Mouse (Mus musculus): Measurements from ENCODE around the gene Ddx54. TPM values are rescaled to one million over a fixed set of nuclear protein-coding genes. Genes with fewer than 3 reads are reported as not detected.
A peak's percentile ranks its signal among the peaks of the same experiment; 100 is the strongest.

Ddx54 gene
- polyA plus RNA-seq, 1 experiment from 2014 or later, result 27.1 TPM

- Histone ChIP-seq H3K36me3 (ENCODE audit: control insufficient read depth, insufficient read depth, low read length) (no peaks in the 10 kb centered on the region), H3K27me3 (ENCODE audit: control insufficient read depth, insufficient read depth, low read length) (no peaks in the 10 kb centered on the region), H3K4me2 (replicated peaks; ENCODE audit: low read depth, low read length) (no peak overlapping the region), H3K4me1 (ENCODE audit: control insufficient read depth, insufficient read depth, low read length) (peaks cover 75% of the 10 kb centered on the region), H3K27ac (ENCODE audit: low read length) (peak overlapping the region; percentile 70), H3K9ac (replicated peaks; ENCODE audit: low read depth, low read length) (no peak overlapping the region), H3K9me3 (ENCODE audit: control insufficient read depth, low read depth, low read length) (no peaks in the 10 kb centered on the region), H3K4me3 (ENCODE audit: low read depth, low read length) (no peak overlapping the region)
- no peak for ATAC-seq (ENCODE audit: insufficient number of reproducible peaks, insufficient read depth, low FRiP score, low read depth)
- WGBS, result 48% methylated on average over 9 of the region's 9 CpGs
Measured at GRCm38 (mm10) chr5:120568336-120568768, 44.2 kb upstream of the Ddx54 start.

GRCm38 (mm10) chr5:120568964-120569363 lies 43.6 kb upstream of the Ddx54 start:
- Histone ChIP-seq H3K4me2 (replicated peaks; ENCODE audit: low read depth, low read length) (no peak overlapping the region), H3K4me1 (ENCODE audit: control insufficient read depth, insufficient read depth, low read length) (peaks cover 71% of the 10 kb centered on the region), H3K4me3 (ENCODE audit: low read depth, low read length) (no peak overlapping the region), H3K27me3 (ENCODE audit: control insufficient read depth, insufficient read depth, low read length) (no peaks in the 10 kb centered on the region), H3K9me3 (ENCODE audit: control insufficient read depth, low read depth, low read length) (no peaks in the 10 kb centered on the region), H3K36me3 (ENCODE audit: control insufficient read depth, insufficient read depth, low read length) (no peaks in the 10 kb centered on the region), H3K9ac (replicated peaks; ENCODE audit: low read depth, low read length) (no peak overlapping the region), H3K27ac (ENCODE audit: low read length) (peak overlapping the region; percentile 70; the same call in 1 of the 2 replicates)
- ATAC-seq (ENCODE audit: insufficient number of reproducible peaks, insufficient read depth, low FRiP score, low read depth), result no peak
- 77% methylated on average over 4 of the region's 4 CpGs for WGBS

DNA sequence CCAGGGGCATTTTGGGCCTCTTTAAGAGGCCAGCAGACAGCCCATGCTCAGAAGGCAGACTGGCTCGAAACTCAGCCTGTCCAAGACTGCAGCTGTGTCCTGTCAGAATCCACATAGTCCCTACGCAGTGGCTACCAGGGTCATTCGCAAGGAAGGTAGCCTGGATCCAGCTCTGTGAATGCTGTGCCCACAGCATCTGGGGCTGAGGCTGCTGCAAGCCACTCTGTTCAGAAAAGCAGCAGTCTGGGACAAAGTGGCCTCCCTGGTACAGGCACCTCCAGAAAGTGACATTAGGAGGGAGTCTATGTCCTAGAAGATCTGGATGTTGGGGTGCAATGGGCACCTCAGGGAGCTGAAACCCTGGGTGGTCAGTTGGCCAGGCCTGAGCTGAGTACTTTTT lies 42.7 kb upstream of the Ddx54 start:
- H3K9me3 ChIP-seq (ENCODE audit: control insufficient read depth, low read depth, low read length), result no peaks in the 10 kb centered on the region
- H3K27ac ChIP-seq (ENCODE audit: low read length), result no peak overlapping the region
- H3K36me3 ChIP-seq (ENCODE audit: control insufficient read depth, insufficient read depth, low read length), result no peaks in the 10 kb centered on the region
- H3K4me2 ChIP-seq (replicated peaks; ENCODE audit: low read depth, low read length), result no peak overlapping the region
- peaks cover 64% of the 10 kb centered on the region for H3K4me1 ChIP-seq (ENCODE audit: control insufficient read depth, insufficient read depth, low read length)
- H3K4me3 ChIP-seq (ENCODE audit: low read depth, low read length), result no peak overlapping the region
- no peak for ATAC-seq (ENCODE audit: insufficient number of reproducible peaks, insufficient read depth, low FRiP score, low read depth)
- WGBS, result 62% methylated on average over 3 of the region's 3 CpGs
- H3K27me3 ChIP-seq (ENCODE audit: control insufficient read depth, insufficient read depth, low read length), result no peaks in the 10 kb centered on the region
- H3K9ac ChIP-seq (replicated peaks; ENCODE audit: low read depth, low read length), result no peak overlapping the region

GRCm38 (mm10) chr5:120570289-120570897 lies 42.1 kb upstream of the Ddx54 start:
- no peaks in the 10 kb centered on the region for H3K27me3 ChIP-seq (ENCODE audit: control insufficient read depth, insufficient read depth, low read length)
- H3K4me1 ChIP-seq (ENCODE audit: control insufficient read depth, insufficient read depth, low read length), result peaks cover 58% of the 10 kb centered on the region
- no peaks in the 10 kb centered on the region for H3K9me3 ChIP-seq (ENCODE audit: control insufficient read depth, low read depth, low read length)
- ATAC-seq (ENCODE audit: insufficient number of reproducible peaks, insufficient read depth, low FRiP score, low read depth), result no peak
- H3K9ac ChIP-seq (replicated peaks; ENCODE audit: low read depth, low read length), result no peak overlapping the region
- H3K36me3 ChIP-seq (ENCODE audit: control insufficient read depth, insufficient read depth, low read length), result no peaks in the 10 kb centered on the region
- no peak overlapping the region for H3K4me2 ChIP-seq (replicated peaks; ENCODE audit: low read depth, low read length)
- no peak overlapping the region for H3K4me3 ChIP-seq (ENCODE audit: low read depth, low read length)
- 79% methylated on average over 11 of the region's 11 CpGs for WGBS
- 0 out of 2 replicates have a peak overlapping the region, but pooled peaks have one; percentile 45 for H3K27ac ChIP-seq (ENCODE audit: low read length)

DNA sequence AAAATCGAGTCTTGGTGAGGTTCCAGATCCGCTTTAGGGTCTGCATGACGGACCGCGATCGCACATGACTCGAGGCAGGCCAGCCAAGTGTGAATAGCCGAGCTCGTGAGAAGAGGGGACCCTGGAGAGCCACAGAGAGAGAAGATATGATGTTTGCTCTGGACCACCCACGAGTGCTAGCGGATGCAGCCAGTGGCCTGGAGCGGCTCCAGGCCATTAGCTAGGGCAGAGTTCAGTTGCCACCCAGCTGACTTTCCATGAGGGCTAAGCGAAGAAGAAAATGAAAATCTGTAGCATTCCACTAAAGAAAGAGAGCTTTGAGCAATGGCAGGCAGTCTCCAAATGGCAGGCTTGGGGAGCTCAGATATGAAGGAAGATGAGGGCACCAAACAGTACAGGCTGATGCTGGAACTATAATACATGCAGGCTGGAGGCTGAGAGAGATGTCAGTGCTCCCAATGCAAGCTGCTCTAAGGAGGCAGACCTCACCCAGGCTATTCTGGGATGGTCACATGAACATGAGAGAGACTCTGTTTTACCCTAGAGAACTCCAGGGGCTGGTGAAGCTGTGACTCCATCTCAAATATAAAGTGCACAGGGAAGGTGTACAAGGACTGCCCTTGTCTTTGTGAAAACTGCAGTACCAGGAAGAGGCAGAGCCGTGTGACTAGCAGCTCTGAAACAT lies 41.3 kb upstream of the Ddx54 start:
- Histone ChIP-seq H3K4me2 (replicated peaks; ENCODE audit: low read depth, low read length) (no peak overlapping the region), H3K27ac (ENCODE audit: low read length) (peak overlapping the region; percentile 48; the same call in 1 of the 2 replicates), H3K27me3 (ENCODE audit: control insufficient read depth, insufficient read depth, low read length) (no peaks in the 10 kb centered on the region), H3K9me3 (ENCODE audit: control insufficient read depth, low read depth, low read length) (no peaks in the 10 kb centered on the region), H3K36me3 (ENCODE audit: control insufficient read depth, insufficient read depth, low read length) (no peaks in the 10 kb centered on the region), H3K4me3 (ENCODE audit: low read depth, low read length) (no peak overlapping the region), H3K4me1 (ENCODE audit: control insufficient read depth, insufficient read depth, low read length) (peaks cover 50% of the 10 kb centered on the region), H3K9ac (replicated peaks; ENCODE audit: low read depth, low read length) (no peak overlapping the region)
- no peak for ATAC-seq (ENCODE audit: insufficient number of reproducible peaks, insufficient read depth, low FRiP score, low read depth)
- WGBS, result 48% methylated on average over 14 of the region's 14 CpGs

GRCm38 (mm10) chr5:120574469-120575063 lies 38.0 kb upstream of the Ddx54 start:
- 70% methylated on average over 10 of the region's 10 CpGs for WGBS
- Histone ChIP-seq H3K27me3 (ENCODE audit: control insufficient read depth, insufficient read depth, low read length) (no peaks in the 10 kb centered on the region), H3K4me1 (ENCODE audit: control insufficient read depth, insufficient read depth, low read length) (peaks cover 41% of the 10 kb centered on the region), H3K4me2 (replicated peaks; ENCODE audit: low read depth, low read length) (no peak overlapping the region), H3K4me3 (ENCODE audit: low read depth, low read length) (no peak overlapping the region), H3K27ac (ENCODE audit: low read length) (no peak overlapping the region), H3K36me3 (ENCODE audit: control insufficient read depth, insufficient read depth, low read length) (no peaks in the 10 kb centered on the region), H3K9me3 (ENCODE audit: control insufficient read depth, low read depth, low read length) (no peaks in the 10 kb centered on the region), H3K9ac (replicated peaks; ENCODE audit: low read depth, low read length) (no peak overlapping the region)
- ATAC-seq (ENCODE audit: insufficient number of reproducible peaks, insufficient read depth, low FRiP score, low read depth), result no peak

DNA sequence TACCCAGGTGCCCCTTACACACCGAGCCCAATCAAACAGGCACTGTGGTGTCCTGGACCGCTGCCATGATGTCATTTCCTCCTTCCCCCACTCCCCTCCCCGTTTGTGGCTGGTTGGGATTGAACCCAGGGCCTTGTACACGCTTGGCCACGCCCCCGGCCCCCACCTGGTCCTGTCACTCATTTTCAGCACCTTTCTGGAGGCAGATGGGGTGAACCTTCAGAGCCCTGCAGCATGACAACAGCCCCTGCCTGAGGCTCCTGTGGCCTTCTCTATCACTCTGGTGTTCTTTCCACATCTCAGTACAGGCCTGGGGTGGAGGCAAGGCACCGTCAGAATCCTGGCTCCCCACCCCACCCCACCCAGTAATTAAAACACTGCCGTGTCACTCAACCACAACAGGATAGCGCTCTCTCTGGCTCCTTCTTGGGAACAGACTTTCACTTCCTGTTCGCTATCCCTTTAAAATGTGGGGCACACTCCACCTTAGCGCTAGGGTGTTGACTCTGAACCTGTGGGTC lies 35.7 kb upstream of the Ddx54 start:
- no peak overlapping the region for H3K27ac ChIP-seq (ENCODE audit: low read length)
- H3K9me3 ChIP-seq (ENCODE audit: control insufficient read depth, low read depth, low read length), result no peaks in the 10 kb centered on the region
- no peak overlapping the region for H3K4me3 ChIP-seq (ENCODE audit: low read depth, low read length)
- H3K9ac ChIP-seq (replicated peaks; ENCODE audit: low read depth, low read length), result no peak overlapping the region
- H3K36me3 ChIP-seq (ENCODE audit: control insufficient read depth, insufficient read depth, low read length), result no peaks in the 10 kb centered on the region; the same call in 1 of the 2 replicates
- H3K4me1 ChIP-seq (ENCODE audit: control insufficient read depth, insufficient read depth, low read length), result peaks cover 23% of the 10 kb centered on the region
- WGBS, result 69% methylated on average over 11 of the region's 11 CpGs
- no peaks in the 10 kb centered on the region for H3K27me3 ChIP-seq (ENCODE audit: control insufficient read depth, insufficient read depth, low read length)
- no peak overlapping the region for H3K4me2 ChIP-seq (replicated peaks; ENCODE audit: low read depth, low read length)
- ATAC-seq (ENCODE audit: insufficient number of reproducible peaks, insufficient read depth, low FRiP score, low read depth), result no peak

- H3K4me1 ChIP-seq (ENCODE audit: control insufficient read depth, insufficient read depth, low read length), result peaks cover 23% of the 10 kb centered on the region
- ATAC-seq (ENCODE audit: insufficient number of reproducible peaks, insufficient read depth, low FRiP score, low read depth), result no peak
- H3K9ac ChIP-seq (replicated peaks; ENCODE audit: low read depth, low read length), result no peak overlapping the region
- H3K4me3 ChIP-seq (ENCODE audit: low read depth, low read length), result no peak overlapping the region
- H3K27ac ChIP-seq (ENCODE audit: low read length), result peak overlapping the region; percentile 77; the same call in 1 of the 2 replicates
- WGBS, result 50% methylated on average over 10 of the region's 10 CpGs
- H3K4me2 ChIP-seq (replicated peaks; ENCODE audit: low read depth, low read length), result 0 out of 2 replicates have a peak overlapping the region, but pooled peaks have one; percentile 12
- no peaks in the 10 kb centered on the region for H3K9me3 ChIP-seq (ENCODE audit: control insufficient read depth, low read depth, low read length)
- no peaks in the 10 kb centered on the region; the same call in 1 of the 2 replicates for H3K36me3 ChIP-seq (ENCODE audit: control insufficient read depth, insufficient read depth, low read length)
- no peaks in the 10 kb centered on the region for H3K27me3 ChIP-seq (ENCODE audit: control insufficient read depth, insufficient read depth, low read length)
Measured at GRCm38 (mm10) chr5:120577935-120578441, 34.6 kb upstream of the Ddx54 start.

Measured in stomach, embryonic 14.5 days (tissue).